Mouse (Mus musculus) hematopoietic stem cell, adult 5-6 weeks (primary cell): ENCODE results near the gene Arhgef28. TPM values are rescaled to one million over a fixed set of nuclear protein-coding genes. Genes with fewer than 3 reads are reported as not detected.
"Not testable (repeated sequence)": the region's sequence is repeated elsewhere in the genome, so short reads cannot be mapped to it uniquely, and the experiment has no call there.

Source experiments
- ATAC-seq, 2 experiments: fragments of 125-278 bp in 1 of 2; replicated peaks in 1 of 2; 2 replicates each; pipeline ENCODE4 v1.8.0; 2016 to 2017; ENCODE audit warnings: inconsistent platforms in 2 of 2, mild to moderate bottlenecking in 2 of 2, moderate number of reproducible peaks in 2 of 2, low read depth in 1 of 2, moderate TSS enrichment in 1 of 2; ENCODE audit not compliant: low FRiP score in 2 of 2, poor library complexity in 2 of 2, severe bottlenecking in 2 of 2, insufficient read depth in 1 of 2, low TSS enrichment in 1 of 2
- total RNA-seq: library from RNA; stranded (forward); fragments of 172-1452, 232-1000 nt; gene quantifications from 2 replicates; pipeline ENCODE4 v1.2.3, GENCODE M21; 2017

Arhgef28 gene
- total RNA-seq, 1 experiment from 2014 or later = 17.9 TPM

DNA sequence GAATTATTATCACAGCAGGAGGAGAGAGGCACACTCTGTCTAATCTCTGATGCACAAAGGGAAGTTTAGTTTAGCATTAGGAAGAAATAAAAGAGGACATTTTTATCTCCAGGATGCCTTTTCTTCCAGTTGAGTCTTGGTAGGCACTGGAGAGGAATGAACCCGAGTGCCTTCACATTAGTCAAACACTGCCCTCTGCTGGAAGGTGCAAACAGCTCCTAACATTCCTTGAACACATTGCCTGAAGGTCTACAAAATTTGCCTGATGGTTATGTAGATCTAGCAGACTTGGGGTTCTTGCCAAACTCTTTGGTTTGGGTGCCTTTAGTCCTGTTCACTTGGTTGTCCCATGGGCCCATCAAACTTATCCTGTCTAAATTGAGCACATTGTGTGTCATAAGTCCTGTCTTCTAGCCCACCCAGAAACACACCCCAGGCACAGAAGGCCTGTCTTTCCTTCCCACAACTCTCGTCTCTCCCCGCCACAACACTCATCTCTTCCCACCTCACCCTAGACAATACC, 165.6 kb downstream of the Arhgef28 start:
- ATAC-seq = peak; percentile 51 to 56; a peak in 2 of 4 replicates

DNA sequence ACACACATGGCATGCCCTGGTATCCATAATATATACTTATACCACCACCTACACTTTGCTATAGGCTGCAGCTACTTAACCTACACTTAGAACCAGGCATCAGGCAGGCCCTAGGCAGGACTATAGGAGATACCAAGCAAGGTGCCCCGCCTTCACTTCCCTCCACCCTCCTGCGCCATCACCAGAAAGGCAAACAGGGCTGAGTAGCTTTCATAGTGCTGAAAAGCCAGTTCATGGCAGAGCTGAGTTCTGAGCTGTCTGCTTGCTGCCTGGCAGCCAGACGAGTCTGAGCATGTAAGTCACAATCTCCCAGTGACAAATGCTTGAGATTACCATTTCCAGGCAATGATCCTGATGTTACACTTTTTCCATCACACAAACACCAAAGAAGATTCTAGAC, 167.5 kb downstream of the Arhgef28 start:
- ATAC-seq = no peak

- ATAC-seq = no peak
Measured at GRCm38 (mm10) chr13:98037693-98038092, 168.5 kb downstream of the Arhgef28 start.

DNA sequence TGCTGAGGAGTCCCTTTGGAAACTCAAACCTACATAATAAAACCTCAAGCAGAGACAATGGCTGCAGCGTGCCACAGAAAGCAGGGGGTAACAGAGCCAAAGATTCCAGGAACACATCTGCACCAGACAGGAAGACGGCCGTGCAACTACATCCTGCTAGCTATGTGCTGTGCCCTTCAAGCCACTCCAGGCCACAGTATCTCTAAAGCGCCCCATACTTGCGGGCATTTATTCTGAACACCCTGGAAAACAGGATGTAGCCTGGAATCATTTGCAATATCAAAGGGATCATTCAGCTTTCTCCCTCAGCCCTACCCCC, 174.6 kb downstream of the Arhgef28 start:
- ATAC-seq = peak; percentile 17 to 29; a peak in 1 of 4 replicates

GRCm38 (mm10) chr13:98030959-98031641, 175.1 kb downstream of the Arhgef28 start:
- ATAC-seq = peak; percentile 68 to 73; a peak in 2 of 4 replicates

DNA sequence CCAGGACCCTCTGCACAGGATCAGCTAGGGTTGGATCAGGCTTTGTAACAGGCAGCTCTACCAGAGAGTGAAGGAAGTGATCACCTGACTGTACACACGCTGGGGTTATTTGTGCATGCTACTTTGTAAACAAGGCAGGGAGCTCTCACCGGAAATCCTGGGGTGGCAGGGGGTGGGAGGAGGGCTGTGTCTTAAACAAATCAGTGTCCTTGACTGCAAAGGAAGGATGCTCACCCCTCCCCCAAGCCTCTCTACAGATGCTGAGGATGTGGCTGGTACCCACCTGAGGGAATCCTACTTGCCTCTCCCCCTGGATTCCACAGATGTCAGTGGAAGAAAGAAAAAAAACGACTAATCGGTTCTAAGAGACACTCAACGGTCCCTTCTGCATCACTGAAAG, 176.2 kb downstream of the Arhgef28 start:
- no peak for ATAC-seq

DNA sequence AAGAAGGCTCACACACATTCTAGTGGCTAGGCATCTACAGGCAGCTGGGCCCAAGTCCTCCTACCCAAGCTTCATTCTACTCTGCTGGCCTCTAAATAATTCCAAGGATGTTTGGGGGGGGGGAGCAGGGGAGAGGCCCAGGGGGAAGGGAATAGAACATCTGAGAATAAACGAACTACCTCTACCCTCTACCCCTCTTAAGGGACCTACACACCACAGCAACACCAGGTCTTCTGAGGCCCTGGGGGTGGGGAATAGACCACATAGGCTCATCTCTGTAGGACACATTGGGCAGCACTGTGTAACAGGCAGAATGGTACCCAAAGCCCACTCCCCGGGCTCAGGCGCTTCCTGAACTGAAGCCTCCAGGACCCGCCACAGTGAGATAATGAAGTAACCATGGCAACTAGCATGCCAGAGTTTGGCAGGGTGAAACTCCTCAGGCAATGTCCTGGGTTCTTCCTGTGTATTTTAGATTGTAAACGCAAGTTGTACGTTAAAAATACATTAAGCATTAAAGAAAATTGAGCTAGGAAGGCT, 177.5 kb downstream of the Arhgef28 start:
- ATAC-seq = no peak

DNA sequence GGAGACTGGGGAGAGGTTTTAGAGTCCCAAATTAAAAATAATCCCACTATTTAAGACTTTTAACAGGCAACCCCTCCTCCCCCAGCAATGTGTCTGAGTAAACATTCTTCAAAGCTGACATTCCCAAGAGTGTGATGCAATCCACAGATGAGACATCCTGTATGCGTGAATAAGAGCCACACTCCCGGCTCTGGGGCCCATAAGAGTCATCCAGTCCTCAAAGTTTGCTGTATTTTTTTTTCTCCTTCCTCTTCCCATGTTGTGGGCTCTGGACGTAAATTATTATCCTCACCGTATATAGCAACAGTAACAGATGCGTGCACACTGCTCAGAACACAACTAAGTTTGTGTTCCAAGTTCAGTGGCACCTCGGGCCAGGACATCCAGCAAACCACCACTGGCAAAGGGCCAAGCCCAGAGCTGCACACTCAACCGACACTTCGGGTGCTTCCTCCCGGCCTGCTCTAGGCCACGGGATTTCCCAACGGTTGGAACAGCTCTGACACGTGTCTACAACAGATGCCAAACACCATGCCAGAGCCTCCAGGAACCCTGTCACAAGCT, 178.5 kb downstream of the Arhgef28 start:
- peak; percentile 73 to 83 for ATAC-seq

DNA sequence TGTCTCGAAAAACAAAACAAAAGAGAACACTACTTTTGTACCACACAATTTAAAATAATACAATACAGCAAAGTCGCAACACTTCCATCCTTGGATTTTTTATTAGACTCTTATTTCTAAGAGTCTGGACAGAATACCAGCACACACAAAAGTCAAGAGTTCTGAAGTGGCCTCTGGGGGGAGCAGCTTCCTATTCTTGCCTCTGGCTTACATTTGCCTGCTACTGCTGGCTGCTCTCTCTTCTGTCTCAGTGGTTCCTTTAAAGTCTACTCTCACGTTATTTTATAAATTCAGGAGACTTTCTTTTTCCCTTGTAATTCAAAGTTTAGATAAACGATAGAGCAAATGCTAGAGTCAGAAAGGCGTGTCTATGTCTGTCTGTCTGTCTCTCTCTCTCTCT, 179.1 kb downstream of the Arhgef28 start:
- peak in 1 of 2 experiments; percentile 33; a peak in 1 of 4 replicates for ATAC-seq

- ATAC-seq = no peak
Measured at GRCm38 (mm10) chr13:98025706-98026504, 180.3 kb downstream of the Arhgef28 start.

- no peak for ATAC-seq
Measured at GRCm38 (mm10) chr13:98025162-98025561, 181.1 kb downstream of the Arhgef28 start.

- ATAC-seq = no peak
Measured at GRCm38 (mm10) chr13:98024680-98025079, 181.6 kb downstream of the Arhgef28 start.

- ATAC-seq = no peak
Measured at GRCm38 (mm10) chr13:98021906-98022305, 184.3 kb downstream of the Arhgef28 start.

- not testable (repeated sequence) for ATAC-seq
Measured at GRCm38 (mm10) chr13:98018837-98019236, 187.4 kb downstream of the Arhgef28 start.

DNA sequence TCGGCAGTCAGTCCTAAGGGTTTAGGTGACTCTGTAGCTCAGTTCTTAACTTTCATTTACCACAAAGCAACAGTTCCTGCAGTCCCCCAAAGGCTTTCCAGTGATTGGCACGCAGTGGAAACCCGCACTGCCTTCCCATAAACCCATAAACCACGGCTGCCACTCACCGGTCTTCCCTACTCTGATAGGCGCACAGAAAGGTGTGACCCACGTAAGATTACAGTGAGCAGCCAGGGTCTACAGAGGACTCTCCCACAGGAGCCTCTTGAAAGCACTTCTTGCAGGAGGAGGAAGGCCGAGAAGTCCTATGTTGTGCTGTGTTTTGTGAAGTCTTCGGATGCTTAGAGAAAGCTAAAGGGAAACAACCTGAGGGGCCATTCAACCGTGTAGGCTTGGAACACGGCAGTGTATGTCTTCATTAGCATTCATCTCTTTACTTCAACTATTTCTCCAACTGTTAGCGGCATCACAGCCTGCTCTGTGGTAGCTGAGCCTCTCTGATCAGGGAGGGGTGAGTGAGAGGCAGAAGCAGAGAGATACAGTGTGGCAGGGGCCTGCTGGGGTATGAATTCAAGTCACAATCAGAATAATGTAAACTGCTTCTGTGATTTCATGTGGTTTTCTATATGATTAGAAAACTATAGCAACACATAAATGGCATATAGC, 189.2 kb downstream of the Arhgef28 start:
- peak; percentile 84 to 89 for ATAC-seq

DNA sequence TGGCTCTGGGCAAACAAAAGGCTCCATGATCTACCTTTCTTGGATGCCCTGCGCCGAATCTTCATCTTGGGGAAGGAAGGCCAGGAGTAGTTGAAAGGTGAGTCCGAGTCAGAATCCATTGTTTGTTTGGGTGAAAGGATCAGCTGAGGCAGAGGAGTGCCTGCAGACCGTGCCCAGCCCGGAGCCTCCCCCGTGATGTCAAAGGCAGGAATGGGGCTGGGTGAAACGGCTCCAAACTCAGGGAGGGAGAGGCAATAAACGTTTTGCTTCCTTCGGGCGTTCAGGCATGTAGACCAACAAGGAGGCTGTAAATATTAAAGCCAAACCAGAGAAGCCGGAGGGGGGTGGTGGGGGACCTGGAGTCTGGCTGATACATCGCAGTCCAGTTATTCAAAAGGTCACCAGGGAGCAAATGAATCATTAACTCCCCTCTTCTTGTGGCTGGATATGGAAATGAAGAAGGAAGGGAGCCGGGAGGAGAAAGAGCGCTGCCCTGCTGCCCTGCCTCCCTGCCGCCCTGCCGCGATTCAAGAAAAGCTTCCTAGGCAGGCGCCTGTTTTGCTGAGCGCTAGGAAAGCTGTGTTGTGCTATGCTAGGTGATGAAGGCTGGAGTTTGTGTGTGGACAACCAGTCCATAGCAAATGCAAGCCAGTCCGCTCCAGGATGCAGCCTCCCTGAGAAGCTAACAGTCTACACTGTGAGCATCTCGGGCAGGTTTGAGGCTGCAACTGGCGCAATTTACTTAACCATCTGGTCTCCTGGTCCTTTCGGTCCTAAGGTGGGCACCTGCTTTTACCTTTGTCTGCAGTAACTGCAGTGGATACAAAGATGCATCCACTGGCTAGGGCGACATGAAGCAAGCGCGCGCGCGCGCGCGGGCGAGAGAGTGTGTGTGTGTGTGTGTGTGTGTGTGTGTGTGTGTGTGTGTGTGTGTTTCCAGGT, 190.0 kb downstream of the Arhgef28 start:
- no peak; a peak in 2 of 4 replicates for ATAC-seq
